Mouse (Mus musculus): ENCODE results near the gene Tap1.

GRCm38 (mm10) chr17:34203444-34203843 is 16.1 kb downstream of the Tap1 start, which contains the start of gene Tap2:
- no peak for TF ChIP-seq EP300 (optimal IDR thresholded peaks at IDR 0.05)
- TF ChIP-seq CTCF (IDR thresholded peaks at IDR 0.05; ENCODE audit: low read depth): no peak

All from stomach, postnatal 0 days (tissue).